Mouse (Mus musculus) MEL (cell line): ENCODE results near the gene Dusp1. TPM values are rescaled to one million over a fixed set of nuclear protein-coding genes. Genes with fewer than 3 reads are reported as not detected.

Source experiments
- DNase-seq: peaks from one replicate; pipeline ENCODE4 v3.0.0; 2011; ENCODE audit warnings: low read depth, low spot score
- H3K27ac ChIP-seq: 2 replicates; pipeline ENCODE4 v1.5.1; 2012; ENCODE audit warnings: low read depth, mild to moderate bottlenecking, control low read depth, low read length, moderate library complexity; ENCODE audit not compliant: control insufficient read depth
- H3K27me3 ChIP-seq, 2 experiments: fragments of 150-350 bp in 1 of 2; sonication (generic) in 1 of 2; 2 replicates each; pipeline ENCODE4 v1.6.1; 2012; ENCODE audit warnings: low read length in 2 of 2, mild to moderate bottlenecking in 2 of 2, improper control_type of control experiment in 1 of 2, moderate library complexity in 1 of 2; ENCODE audit not compliant: insufficient read depth in 2 of 2, control insufficient read depth in 1 of 2
- H3K36me3 ChIP-seq, 2 experiments: 2 replicates each; pipeline ENCODE4 v1.6.1; 2012 to 2014; ENCODE audit warnings: low read length in 2 of 2, improper control_type of control experiment in 1 of 2, inconsistent platforms in 1 of 2, mild to moderate bottlenecking in 1 of 2; ENCODE audit not compliant: insufficient read depth in 2 of 2, control insufficient read depth in 1 of 2
- H3K4me1 ChIP-seq, 2 experiments: fragments of 150-350 bp in 1 of 2; sonication (generic) in 1 of 2; 2 replicates each; pipeline ENCODE4 v1.6.1; 2012; ENCODE audit warnings: low read length in 2 of 2, improper control_type of control experiment in 1 of 2, mild to moderate bottlenecking in 1 of 2; ENCODE audit not compliant: insufficient read depth in 2 of 2, control insufficient read depth in 1 of 2
- H3K4me3 ChIP-seq, 2 experiments: fragments of 150-350 bp in 1 of 2; sonication (generic) in 1 of 2; 2 replicates each; pipeline ENCODE4 v1.5.1; 2012; ENCODE audit warnings: low read depth in 2 of 2, low read length in 2 of 2, mild to moderate bottlenecking in 2 of 2, moderate library complexity in 2 of 2, control low read depth in 1 of 2, improper control_type of control experiment in 1 of 2; ENCODE audit not compliant: control insufficient read depth in 1 of 2, insufficient read depth in 1 of 2
- H3K79me2 ChIP-seq: 2 replicates; pipeline ENCODE4 v1.6.1; 2012; ENCODE audit warnings: mild to moderate bottlenecking, low read length, moderate library complexity; ENCODE audit not compliant: control insufficient read depth, poor library complexity, insufficient read depth
- H3K9ac ChIP-seq: 2 replicates; pipeline ENCODE4 v1.6.1; 2012; ENCODE audit warnings: low read depth, mild to moderate bottlenecking, control low read depth, low read length, moderate library complexity; ENCODE audit not compliant: control insufficient read depth, poor library complexity, severe bottlenecking
- H3K9me3 ChIP-seq: fragments of 150-350 bp; sonication (generic); replicated peaks from 2 replicates; pipeline ENCODE4 v1.6.1; 2012; ENCODE audit warnings: mild to moderate bottlenecking, low read length, improper control_type of control experiment, moderate library complexity; ENCODE audit not compliant: insufficient read depth
- CHD2 ChIP-seq: IDR thresholded peaks from 2 replicates; pipeline ENCODE4 v1.6.1; 2011; ENCODE audit warnings: low read length, improper control_type of control experiment
- CTCF ChIP-seq, 3 experiments: IDR thresholded peaks in 2 of 3; conservative IDR thresholded peaks in 1 of 3; 2 replicates each; pipeline ENCODE4 v1.5.1; 2011 to 2012; ENCODE audit warnings: low read length in 3 of 3, low read depth in 2 of 3, mild to moderate bottlenecking in 2 of 3, improper control_type of control experiment in 1 of 3, inconsistent platforms in 1 of 3, mixed read lengths in 1 of 3, moderate library complexity in 1 of 3; ENCODE audit not compliant: control insufficient read depth in 1 of 3, insufficient read depth in 1 of 3, poor library complexity in 1 of 3, severe bottlenecking in 1 of 3
- HCFC1 ChIP-seq: IDR thresholded peaks from 2 replicates; pipeline ENCODE4 v1.6.1; 2012; ENCODE audit warnings: low read depth, mild to moderate bottlenecking, inconsistent platforms, low read length, improper control_type of control experiment, moderate library complexity
- JUND ChIP-seq: IDR thresholded peaks from 2 replicates; pipeline ENCODE4 v1.6.1; 2011; ENCODE audit warnings: low read depth, mild to moderate bottlenecking, improper control_type of control experiment, low read length
- MYC ChIP-seq: IDR thresholded peaks from 2 replicates; pipeline ENCODE4 v1.6.1; 2011; ENCODE audit warnings: low read depth, mild to moderate bottlenecking, low read length, improper control_type of control experiment, moderate library complexity
- POLR2A ChIP-seq, 2 experiments: IDR thresholded peaks; 2 replicates each; pipeline ENCODE4 v1.6.1; 2011 to 2012; ENCODE audit warnings: low read length in 2 of 2, mild to moderate bottlenecking in 2 of 2, control low read depth in 1 of 2, improper control_type of control experiment in 1 of 2, low read depth in 1 of 2, moderate library complexity in 1 of 2; ENCODE audit not compliant: control insufficient read depth in 1 of 2, insufficient read depth in 1 of 2, poor library complexity in 1 of 2
- POLR2AphosphoS5 ChIP-seq: IDR thresholded peaks from 2 replicates; pipeline ENCODE4 v1.6.1; 2012; ENCODE audit warnings: low read depth, borderline replicate concordance, mild to moderate bottlenecking, inconsistent platforms, low read length, moderate library complexity, mixed read lengths
- TAL1 ChIP-seq: IDR thresholded peaks from 2 replicates; pipeline ENCODE4 v1.6.1; 2012; ENCODE audit warnings: mild to moderate bottlenecking, inconsistent platforms, low read length, moderate library complexity, mixed read lengths
- TBP ChIP-seq: IDR thresholded peaks from 2 replicates; pipeline ENCODE4 v1.8.0; 2011; ENCODE audit warnings: low read depth, low read length, improper control_type of control experiment
- TCF12 ChIP-seq: IDR thresholded peaks from 2 replicates; pipeline ENCODE4 v1.6.1; 2014; ENCODE audit warnings: low read depth, mild to moderate bottlenecking, inconsistent platforms, low read length, improper control_type of control experiment, moderate library complexity
- USF1 ChIP-seq: IDR thresholded peaks from 2 replicates; pipeline ENCODE4 v1.6.1; 2014; ENCODE audit warnings: low read depth, mild to moderate bottlenecking, inconsistent platforms, low read length, improper control_type of control experiment, moderate library complexity
- ZKSCAN1 ChIP-seq: IDR thresholded peaks from 2 replicates; pipeline ENCODE4 v1.6.1; 2012; ENCODE audit warnings: low read depth, mild to moderate bottlenecking, inconsistent platforms, low read length, improper control_type of control experiment, moderate library complexity
- polyA plus RNA-seq, 2 experiments: library from polyadenylated mRNA; stranded (reverse) in 1 of 2; unstranded in 1 of 2; fragments of >175 nt in 1 of 2; fragments of >200 nt in 1 of 2; gene quantifications; 2 replicates each; pipeline versions ENCODE4 v1.2.1 to v1.2.4; 2012; ENCODE audit warnings: low replicate concordance in 2 of 2, low read depth in 1 of 2; ENCODE audit not compliant: insufficient read length in 2 of 2, insufficient read depth in 1 of 2, missing spikeins in 1 of 2
- total RNA-seq: library from RNA; depleted of rRNA; stranded (reverse); fragments of 300-350 nt; gene quantifications from 2 replicates; pipeline ENCODE4 v1.2.3, GENCODE M21; 2012

Dusp1 gene
- total and polyA plus RNA-seq, 3 experiments: 0.96 to 5.0 TPM; not detected in 1

- no peaks in the 10 kb centered on the region for H3K27me3 ChIP-seq
- H3K4me3 ChIP-seq: no peak overlapping the region
- H3K36me3 ChIP-seq: no peaks in the 10 kb centered on the region
- no peak overlapping the region for H3K27ac ChIP-seq
- TF ChIP-seq TCF12: no peak
- no peak for TF ChIP-seq TAL1
- no peak for TF ChIP-seq MYC
- TF ChIP-seq JUND: no peak
- TF ChIP-seq POLR2A (IDR thresholded peaks at IDR 0.05; ENCODE audit: control insufficient read depth in 1 of 2, insufficient read depth in 1 of 2, low read depth in 1 of 2, low read length in 2 of 2, poor library complexity in 1 of 2): no peak
- no peaks in the 10 kb centered on the region for H3K9me3 ChIP-seq
- no peaks in the 10 kb centered on the region for H3K79me2 ChIP-seq
- no peak for DNase-seq
- no peaks in the 10 kb centered on the region for H3K4me1 ChIP-seq
- no peak overlapping the region for H3K9ac ChIP-seq
These were observed 21.7 kb upstream of the Dusp1 start for GRCm38 (mm10) chr17:26583606-26584005.

DNA sequence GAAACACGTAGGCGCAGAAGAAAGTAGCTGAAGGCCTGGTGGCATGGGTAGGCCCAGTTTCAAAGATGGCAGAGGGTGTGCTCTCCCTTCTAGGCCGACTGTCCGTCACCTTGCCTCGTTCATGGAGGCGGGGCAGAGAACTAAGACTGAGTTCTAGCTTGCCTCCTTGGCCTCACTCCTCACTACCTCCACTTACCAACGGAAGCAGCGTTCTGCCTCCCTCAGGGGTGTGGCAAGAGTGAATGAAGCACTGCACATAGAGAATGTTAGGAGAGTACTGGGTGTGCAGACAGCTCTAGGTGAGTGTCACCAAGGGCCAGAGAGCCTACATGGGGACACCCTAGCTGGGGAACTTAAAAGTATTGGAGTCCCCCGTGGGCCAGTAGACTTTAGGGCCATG lies 21.1 kb upstream of the Dusp1 start:
- H3K36me3 ChIP-seq: no peaks in the 10 kb centered on the region
- H3K4me3 ChIP-seq: no peak overlapping the region
- H3K27me3 ChIP-seq: no peaks in the 10 kb centered on the region
- H3K9me3 ChIP-seq: no peaks in the 10 kb centered on the region
- H3K27ac ChIP-seq: no peak overlapping the region
- TF ChIP-seq ZKSCAN1 (no peak), JUND (no peak), CTCF (IDR thresholded peaks at IDR 0.05 in 2 of 3, conservative IDR thresholded peaks at IDR 0.05 in 1 of 3; ENCODE audit: control insufficient read depth in 1 of 3, insufficient read depth in 1 of 3, low read depth in 2 of 3, low read length in 3 of 3, poor library complexity in 1 of 3, severe bottlenecking in 1 of 3) (no peak), POLR2AphosphoS5 (no peak), MYC (no peak), USF1 (no peak)
- TF ChIP-seq, all 39 proteins: peak for 0
- Histone ChIP-seq H3K79me2 (no peaks in the 10 kb centered on the region), H3K9ac (no peak overlapping the region), H3K4me1 (no peaks in the 10 kb centered on the region)
- no peak for DNase-seq

- H3K79me2 ChIP-seq: no peaks in the 10 kb centered on the region
- no peak overlapping the region for H3K27ac ChIP-seq
- no peaks in the 10 kb centered on the region for H3K36me3 ChIP-seq
- no peak for DNase-seq
- H3K4me3 ChIP-seq: no peak overlapping the region
- no peaks in the 10 kb centered on the region for H3K9me3 ChIP-seq
- no peaks in the 10 kb centered on the region for H3K4me1 ChIP-seq
- no peak overlapping the region for H3K9ac ChIP-seq
- TF ChIP-seq CHD2 (no peak), TBP (no peak), HCFC1 (no peak), TCF12 (no peak), CTCF (IDR thresholded peaks at IDR 0.05 in 2 of 3, conservative IDR thresholded peaks at IDR 0.05 in 1 of 3; ENCODE audit: control insufficient read depth in 1 of 3, insufficient read depth in 1 of 3, low read depth in 2 of 3, low read length in 3 of 3, poor library complexity in 1 of 3, severe bottlenecking in 1 of 3) (no peak)
- H3K27me3 ChIP-seq: no peaks in the 10 kb centered on the region
These were observed 20.4 kb upstream of the Dusp1 start for GRCm38 (mm10) chr17:26582297-26582696.
